8 mouse cellular contexts compared by ENCODE assay signal in genomic region chr8:70541081-70541480, GRCm38 (mm10). TPM values are rescaled to one million over a fixed set of nuclear protein-coding genes. Genes with fewer than 3 reads are reported as not detected.
A peak's percentile ranks its signal among the peaks of the same experiment; 100 is the strongest.
DNase-seq lines count a peak whose midpoint lies in the region; ATAC-seq and TF ChIP-seq lines count a peak whose summit lies in the region.

No protein-coding gene starts in this region.

- 8% methylated on average over 5 of the region's 5 CpGs for WGBS in liver, adult 2 months
- WGBS in embryonic facial prominence, embryonic 15.5 days, result 81% methylated on average over 5 of the region's 5 CpGs
- 66% methylated on average over 5 of the region's 5 CpGs for WGBS in intestine, postnatal 0 days
- 87% methylated on average over 5 of the region's 5 CpGs for WGBS in neural tube, embryonic 13.5 days

- H3K27me3 ChIP-seq in liver, adult 2 months (ENCODE audit: control insufficient read depth, insufficient read depth, low read length), result no peaks in the 10 kb centered on the region
- no peaks in the 10 kb centered on the region for H3K27me3 ChIP-seq in embryonic facial prominence, embryonic 15.5 days
- H3K27me3 ChIP-seq in intestine, postnatal 0 days (replicated peaks; ENCODE audit: control insufficient read depth, insufficient read depth, low read length), result no peaks in the 10 kb centered on the region
- no peaks in the 10 kb centered on the region for H3K27me3 ChIP-seq in neural tube, embryonic 13.5 days

- H3K9ac ChIP-seq in liver, adult 2 months (ENCODE audit: low read depth, low read length), result peak overlapping the region; percentile 96
- H3K9ac ChIP-seq in embryonic facial prominence, embryonic 15.5 days, result 0 out of 2 replicates have a peak overlapping the region, but pooled peaks have one; percentile 90
- no peak overlapping the region for H3K9ac ChIP-seq in intestine, postnatal 0 days (ENCODE audit: low read depth, low read length)
- peak overlapping the region; percentile 80; the same call in 1 of the 2 replicates for H3K9ac ChIP-seq in neural tube, embryonic 13.5 days

- TF ChIP-seq CTCF in liver, adult 2 months (IDR thresholded peaks at IDR 0.05; ENCODE audit: low read depth, low read length), result no peak
- no peak for TF ChIP-seq CTCF in intestine, postnatal 0 days (IDR thresholded peaks at IDR 0.05; ENCODE audit: low read depth)

- H3K4me3 ChIP-seq in liver, adult 2 months (ENCODE audit: insufficient read depth, low read depth, low read length), result peak overlapping the region; percentile 91
- H3K4me3 ChIP-seq in embryonic facial prominence, embryonic 15.5 days (replicated peaks), result peak overlapping the region; percentile 91
- H3K4me3 ChIP-seq in intestine, postnatal 0 days (ENCODE audit: low read depth, low read length), result peak overlapping the region; percentile 82
- peak overlapping the region; percentile 73 for H3K4me3 ChIP-seq in neural tube, embryonic 13.5 days

- peaks cover 53% of the 10 kb centered on the region; the same call in 1 of the 2 replicates for H3K79me2 ChIP-seq in liver, adult 2 months (ENCODE audit: control insufficient read depth, insufficient read depth, low read length)

- DNase-seq in liver, adult 2 months (ENCODE audit: extremely low read depth, low read depth, low spot score), result peak; percentile 87
- DNase-seq in liver, result no peak
- no peak for DNase-seq in adrenal gland, postnatal 10 days
- no peak for DNase-seq in cerebellum, adult 11-12 months
- DNase-seq in adrenal gland, adult 8-10 months, result no peak

- no peak for TF ChIP-seq POLR2A in liver, adult 2 months (IDR thresholded peaks at IDR 0.05; ENCODE audit: extremely low read depth, insufficient read depth, low read length)

- peak overlapping the region; percentile 80 for H3K4me2 ChIP-seq in embryonic facial prominence, embryonic 15.5 days (replicated peaks)
- peak overlapping the region; percentile 91 for H3K4me2 ChIP-seq in intestine, postnatal 0 days (replicated peaks; ENCODE audit: low read depth)
- H3K4me2 ChIP-seq in neural tube, embryonic 13.5 days, result peak overlapping the region; percentile 97

- H3K36me3 ChIP-seq in liver, adult 2 months (ENCODE audit: control insufficient read depth, insufficient read depth, low read length), result peaks cover 5% of the 10 kb centered on the region
- H3K36me3 ChIP-seq in embryonic facial prominence, embryonic 15.5 days, result peaks cover 14% of the 10 kb centered on the region
- H3K36me3 ChIP-seq in intestine, postnatal 0 days (ENCODE audit: control insufficient read depth, insufficient read depth), result peaks cover 8% of the 10 kb centered on the region; the same call in 1 of the 2 replicates
- H3K36me3 ChIP-seq in neural tube, embryonic 13.5 days, result peaks cover 15% of the 10 kb centered on the region

- no peak for ATAC-seq in embryonic facial prominence, embryonic 15.5 days (ENCODE audit: insufficient number of reproducible peaks, low FRiP score, low TSS enrichment, low read depth)
- no peak for ATAC-seq in intestine, postnatal 0 days
- ATAC-seq in neural tube, embryonic 13.5 days (ENCODE audit: low read depth), result no peak

- H3K9me3 ChIP-seq in embryonic facial prominence, embryonic 15.5 days (replicated peaks), result no peaks in the 10 kb centered on the region
- H3K9me3 ChIP-seq in intestine, postnatal 0 days (ENCODE audit: control insufficient read depth), result no peaks in the 10 kb centered on the region
- no peaks in the 10 kb centered on the region for H3K9me3 ChIP-seq in neural tube, embryonic 13.5 days

- peaks cover 34% of the 10 kb centered on the region for H3K4me1 ChIP-seq in liver, adult 2 months (ENCODE audit: control insufficient read depth, insufficient read depth, low read length)
- H3K4me1 ChIP-seq in embryonic facial prominence, embryonic 15.5 days, result peaks cover 28% of the 10 kb centered on the region
- peaks cover 10% of the 10 kb centered on the region for H3K4me1 ChIP-seq in intestine, postnatal 0 days (replicated peaks; ENCODE audit: control insufficient read depth, insufficient read depth, low read length)
- H3K4me1 ChIP-seq in neural tube, embryonic 13.5 days (replicated peaks), result peaks cover 47% of the 10 kb centered on the region

- H3K27ac ChIP-seq in liver, adult 2 months (replicated peaks; ENCODE audit: insufficient read depth, low read depth, low read length), result peak overlapping the region; percentile 95
- peak overlapping the region; percentile 49; the same call in 1 of the 2 replicates for H3K27ac ChIP-seq in embryonic facial prominence, embryonic 15.5 days (replicated peaks)
- H3K27ac ChIP-seq in intestine, postnatal 0 days (ENCODE audit: low read depth, low read length), result peak overlapping the region; percentile 91
- no peak overlapping the region for H3K27ac ChIP-seq in neural tube, embryonic 13.5 days (replicated peaks)

RNA-seq across cellular contexts. Expression of gene Ell, which starts 1.8 kb away (rescaled TPM):
- total RNA-seq in liver, adult 2 months (2014; rRNA removed), result 10.0 and 13.6 TPM in 2 replicates
- polyA plus RNA-seq in liver, adult 2 months (2012; rRNA removed), result 19.6 and 25.0 TPM in 2 replicates
- 19.6 and 22.7 TPM in 2 replicates for polyA plus RNA-seq in embryonic facial prominence, embryonic 15.5 days (2015; fragmentation: Nextera tagmentation; extraction: Ambion mirVana)
- 11.8 and 13.0 TPM in 2 replicates for polyA plus RNA-seq in intestine, postnatal 0 days (2015; fragmentation: Nextera tagmentation; extraction: Ambion mirVana)
- polyA plus RNA-seq in neural tube, embryonic 13.5 days (2015; fragmentation: Nextera tagmentation; extraction: Ambion mirVana), result 15.6 and 16.5 TPM in 2 replicates
- 10 to 100 TPM; 22.2 to 26.3 TPM for total RNA-seq in adrenal gland, postnatal 10 days (2021)
- total RNA-seq in adrenal gland, adult 8-10 months (2022), result 10 to 100 TPM; 25.2 to 38.3 (median 30.3) TPM

RNA-seq across cellular contexts. Expression of gene Kxd1, which starts 13.3 kb away (rescaled TPM):
- 36.7 and 42.6 TPM in 2 replicates for total RNA-seq in liver, adult 2 months (2014; rRNA removed)
- polyA plus RNA-seq in liver, adult 2 months (2012; rRNA removed), result 68.4 and 72.3 TPM in 2 replicates
- 57.7 and 59.1 TPM in 2 replicates for polyA plus RNA-seq in embryonic facial prominence, embryonic 15.5 days (2015; fragmentation: Nextera tagmentation; extraction: Ambion mirVana)
- polyA plus RNA-seq in intestine, postnatal 0 days (2015; fragmentation: Nextera tagmentation; extraction: Ambion mirVana), result 46.4 and 52.1 TPM in 2 replicates
- 46.7 and 46.9 TPM in 2 replicates for polyA plus RNA-seq in neural tube, embryonic 13.5 days (2015; fragmentation: Nextera tagmentation; extraction: Ambion mirVana)
- 10 to 100 TPM; 84.0 to 97.4 TPM for total RNA-seq in adrenal gland, postnatal 10 days (2021)
- total RNA-seq in adrenal gland, adult 8-10 months (2022), result 10 to 100 TPM; 77.1 to 86.6 (median 80.3) TPM

RNA-seq across cellular contexts. Expression of gene Fkbp8, which starts 13.6 kb away (rescaled TPM):
- total RNA-seq in liver, adult 2 months (2014; rRNA removed), result 271 and 321 TPM in 2 replicates
- 455 and 489 TPM in 2 replicates for polyA plus RNA-seq in liver, adult 2 months (2012; rRNA removed)
- polyA plus RNA-seq in embryonic facial prominence, embryonic 15.5 days (2015; fragmentation: Nextera tagmentation; extraction: Ambion mirVana), result 310 and 324 TPM in 2 replicates
- 199 and 203 TPM in 2 replicates for polyA plus RNA-seq in intestine, postnatal 0 days (2015; fragmentation: Nextera tagmentation; extraction: Ambion mirVana)
- polyA plus RNA-seq in neural tube, embryonic 13.5 days (2015; fragmentation: Nextera tagmentation; extraction: Ambion mirVana), result 347 and 358 TPM in 2 replicates
- total RNA-seq in adrenal gland, postnatal 10 days (2021), result 100 to 1,000 TPM; 226 to 250 TPM
- 100 to 1,000 TPM; 352 to 405 (median 379) TPM for total RNA-seq in adrenal gland, adult 8-10 months (2022)

RNA-seq across cellular contexts. Expression of gene Uba52, which starts 30.5 kb away (rescaled TPM):
- 750 and 1,062 TPM in 2 replicates for total RNA-seq in liver, adult 2 months (2014; rRNA removed)
- 596 and 770 TPM in 2 replicates for polyA plus RNA-seq in liver, adult 2 months (2012; rRNA removed)
- 940 and 1,016 TPM in 2 replicates for polyA plus RNA-seq in embryonic facial prominence, embryonic 15.5 days (2015; fragmentation: Nextera tagmentation; extraction: Ambion mirVana)
- polyA plus RNA-seq in intestine, postnatal 0 days (2015; fragmentation: Nextera tagmentation; extraction: Ambion mirVana), result 805 and 863 TPM in 2 replicates
- 787 and 800 TPM in 2 replicates for polyA plus RNA-seq in neural tube, embryonic 13.5 days (2015; fragmentation: Nextera tagmentation; extraction: Ambion mirVana)
- 1,000 to 10,000 TPM; 1,751 to 1,916 TPM for total RNA-seq in adrenal gland, postnatal 10 days (2021)
- total RNA-seq in adrenal gland, adult 8-10 months (2022), result 1,000 to 10,000 TPM; 1,217 to 1,378 (median 1,304) TPM

RNA-seq across cellular contexts. Expression of gene Rex1bd, which starts 34.5 kb away (rescaled TPM):
- total RNA-seq in liver, adult 2 months (2014; rRNA removed), result 60.8 and 75.2 TPM in 2 replicates
- 141 and 152 TPM in 2 replicates for polyA plus RNA-seq in liver, adult 2 months (2012; rRNA removed)
- 155 and 174 TPM in 2 replicates for polyA plus RNA-seq in embryonic facial prominence, embryonic 15.5 days (2015; fragmentation: Nextera tagmentation; extraction: Ambion mirVana)
- 145 and 148 TPM in 2 replicates for polyA plus RNA-seq in intestine, postnatal 0 days (2015; fragmentation: Nextera tagmentation; extraction: Ambion mirVana)
- polyA plus RNA-seq in neural tube, embryonic 13.5 days (2015; fragmentation: Nextera tagmentation; extraction: Ambion mirVana), result 143 and 153 TPM in 2 replicates
- total RNA-seq in adrenal gland, postnatal 10 days (2021), result 100 to 1,000 TPM; 121 to 130 TPM
- total RNA-seq in adrenal gland, adult 8-10 months (2022), result 100 to 1,000 TPM; 126 to 165 (median 148) TPM
